Mouse (Mus musculus) liver, postnatal 0 days (tissue): ENCODE results near the gene Peli2.

Source experiments
- CTCF ChIP-seq: sonication (generic); IDR thresholded peaks from 2 replicates; pipeline ENCODE4 v1.5.1; 2016; ENCODE audit warnings: antibody characterized with exemption, low read depth
- EP300 ChIP-seq: IDR thresholded peaks from 2 replicates; pipeline ENCODE4 v1.6.1; 2016; ENCODE audit warnings: antibody characterized with exemption, low read depth, mild to moderate bottlenecking

- TF ChIP-seq CTCF, result no peak
- TF ChIP-seq EP300, result no peak
Observed at GRCm38 (mm10) chr14:48175115-48175514, 54.5 kb downstream of the Peli2 start.
